Mouse (Mus musculus) embryonic fibroblast, embryonic 13.5 days (primary cell): ENCODE measurements at regions not wholly inside any gene's neighbourhood (a gene's known extent, or its start where the extent isn't known, plus 50 kb on each side); places are given as distances from the start of the nearest gene placed in this dataset.

Source experiments
- H3K27ac ChIP-seq: 2 replicates; pipeline ENCODE4 v1.5.1; 2012; ENCODE audit warnings: low read length, control low read depth, inconsistent platforms; ENCODE audit not compliant: insufficient read depth
- H3K4me1 ChIP-seq: 2 replicates; pipeline ENCODE4 v1.6.1; 2011; ENCODE audit warnings: low read length; ENCODE audit not compliant: control insufficient read depth, insufficient read depth
- H3K4me3 ChIP-seq: 2 replicates; pipeline ENCODE4 v1.5.1; 2011; ENCODE audit warnings: mild to moderate bottlenecking, control low read depth, low read length; ENCODE audit not compliant: insufficient read depth
- CTCF ChIP-seq: IDR thresholded peaks from 2 replicates; pipeline ENCODE4 v1.5.1; 2011; ENCODE audit warnings: mild to moderate bottlenecking, control low read depth, low read length, moderate library complexity, borderline replicate concordance; ENCODE audit not compliant: insufficient read depth
- POLR2A ChIP-seq: IDR thresholded peaks from 2 replicates; pipeline ENCODE4 v1.6.1; 2011; ENCODE audit warnings: low read depth, mild to moderate bottlenecking, control low read depth, low read length, moderate library complexity

DNA sequence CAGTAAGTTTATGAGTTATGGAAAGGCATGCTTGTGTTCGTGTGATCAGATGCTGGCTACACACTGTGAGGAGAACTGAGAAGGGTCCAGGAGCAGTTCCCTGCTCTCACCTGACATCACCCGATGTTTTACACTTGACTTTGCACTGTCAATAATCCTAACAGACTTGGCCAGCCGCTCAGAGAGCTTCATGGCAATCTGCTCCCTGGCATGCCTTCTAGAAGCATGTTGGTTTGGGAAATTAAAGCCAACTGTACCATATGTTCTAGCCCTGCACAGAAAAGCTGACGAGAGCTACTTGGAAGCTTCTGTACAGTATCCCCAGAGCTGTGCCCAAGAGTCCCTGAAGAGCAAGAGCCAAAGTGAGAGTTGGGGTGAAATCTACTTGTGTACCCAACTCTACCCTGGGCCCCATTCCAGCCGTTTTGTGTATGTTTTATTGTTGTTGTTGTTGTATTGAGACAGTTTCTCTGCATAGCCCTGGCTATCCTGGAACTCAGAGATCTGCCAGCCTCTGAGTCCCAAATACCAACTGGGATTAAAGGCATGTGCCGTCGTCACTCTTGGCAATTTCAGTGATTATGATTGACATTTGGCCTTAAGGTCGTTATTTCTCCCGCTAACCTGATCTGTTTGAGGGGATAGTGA is 56.5 kb upstream of the Cnksr3 start:
- no peak overlapping the region for H3K4me3 ChIP-seq
- H3K27ac ChIP-seq: no peak overlapping the region
- TF ChIP-seq POLR2A (no peak), CTCF (no peak)
- H3K4me1 ChIP-seq: no peaks in the 10 kb centered on the region

- Histone ChIP-seq H3K4me1 (no peaks in the 10 kb centered on the region), H3K4me3 (no peak overlapping the region), H3K27ac (no peak overlapping the region)
- TF ChIP-seq CTCF (no peak), POLR2A (no peak)
Measured at GRCm38 (mm10) chr10:7267903-7268302, 55.9 kb upstream of the Cnksr3 start.

DNA sequence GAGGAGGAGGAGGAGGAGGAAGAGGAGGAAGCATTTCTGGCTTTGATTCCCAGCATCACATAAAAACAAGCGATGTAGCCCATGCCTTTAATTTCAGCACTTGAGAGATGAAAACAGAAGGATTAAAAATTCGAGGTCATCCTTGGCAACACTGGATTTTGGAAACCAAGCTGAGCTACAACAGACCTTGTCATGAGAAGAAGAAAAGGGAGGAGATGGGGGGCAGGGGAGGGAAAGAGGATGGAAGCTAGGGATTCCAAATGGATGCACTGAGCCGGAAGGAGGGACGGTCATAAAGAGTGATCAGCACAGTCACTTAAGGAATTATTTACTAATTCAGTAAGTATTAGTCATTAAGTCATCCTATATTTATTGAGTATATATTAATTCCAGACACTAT is 55.1 kb upstream of the Cnksr3 start:
- H3K4me3 ChIP-seq: no peak overlapping the region
- H3K27ac ChIP-seq: no peak overlapping the region
- TF ChIP-seq CTCF: no peak
- no peak for TF ChIP-seq POLR2A
- no peaks in the 10 kb centered on the region for H3K4me1 ChIP-seq

DNA sequence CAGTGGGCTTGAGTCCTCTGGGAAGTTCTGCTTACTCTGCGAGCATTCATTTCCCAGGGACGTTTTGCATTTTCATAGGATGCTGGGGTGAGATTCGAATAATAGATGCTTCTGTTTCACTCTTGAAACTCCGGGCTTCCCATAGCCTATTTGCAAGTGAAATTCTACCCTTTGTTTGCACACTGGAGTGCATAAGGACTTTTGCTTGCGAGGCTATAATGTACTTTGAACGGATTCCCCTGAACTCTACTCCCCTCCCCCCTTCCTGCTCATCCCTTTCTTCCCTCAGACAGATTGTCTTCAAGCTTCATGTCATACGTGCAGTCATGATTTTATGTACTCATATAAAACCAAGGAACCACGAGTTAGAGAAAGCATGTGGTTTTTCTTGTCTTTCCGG is 53.4 kb upstream of the Cnksr3 start:
- TF ChIP-seq CTCF (no peak), POLR2A (no peak)
- Histone ChIP-seq H3K4me3 (no peak overlapping the region), H3K27ac (no peak overlapping the region), H3K4me1 (peaks cover 4% of the 10 kb centered on the region)

- TF ChIP-seq POLR2A (no peak), CTCF (no peak)
- no peak overlapping the region for H3K27ac ChIP-seq
- peaks cover 7% of the 10 kb centered on the region for H3K4me1 ChIP-seq
- no peak overlapping the region for H3K4me3 ChIP-seq
Measured at GRCm38 (mm10) chr10:7264721-7265120, 52.7 kb upstream of the Cnksr3 start.
